ENCODE assay signal across 11 mouse cellular contexts in genomic region chr7:135609655-135610054, GRCm38 (mm10).
DNase-seq lines count a peak whose midpoint lies in the region; ATAC-seq and TF ChIP-seq lines count a peak whose summit lies in the region.
"Had no signal": no experiment of that assay in that cellular context is flagged by ENCODE, and none has a peak within 500 bp of the region (broad histone marks: within the 10 kb centered on the region; RNA-seq: fewer than 3 reads in every experiment).

No protein-coding gene starts in this region.

- H3K27ac ChIP-seq in heart, embryonic 12.5 days (ENCODE audit: poor library complexity, severe bottlenecking), result no peak overlapping the region
- no peak overlapping the region for H3K27ac ChIP-seq in heart, embryonic 10.5 days
- no peak overlapping the region for H3K27ac ChIP-seq in midbrain, embryonic 11.5 days (ENCODE audit: low read depth, low read length)
- H3K27ac ChIP-seq in midbrain, embryonic 10.5 days (replicated peaks), result no peak overlapping the region
- H3K27ac ChIP-seq in stomach, postnatal 0 days (replicated peaks), result peak overlapping the region; percentile 73
- H3K27ac ChIP-seq: midbrain, embryonic 12.5 days had no signal

- DNase-seq in heart, embryonic 10.5 days (ENCODE audit: low spot score), result no peak
- DNase-seq in midbrain, embryonic 11.5 days (ENCODE audit: low spot score, missing footprints), result peak; percentile 53
- DNase-seq in midbrain, embryonic 10.5 days (ENCODE audit: low spot score), result no peak
- peak; percentile 7 to 37 for DNase-seq in kidney, adult 8-10 months
- DNase-seq in stomach, postnatal 0 days (ENCODE audit: low spot score), result no peak
- no peak for DNase-seq in right cerebral cortex, postnatal 10 days (ENCODE audit: low spot score in 2 of 2)
- no peak for DNase-seq in adrenal gland, postnatal 25 days
- DNase-seq: cerebellum, adult 18-20 months; left cerebral cortex, postnatal 4 days had no signal

- H3K4me1 ChIP-seq in heart, embryonic 12.5 days (replicated peaks), result peaks cover 30% of the 10 kb centered on the region
- peaks cover 29% of the 10 kb centered on the region for H3K4me1 ChIP-seq in heart, embryonic 10.5 days
- H3K4me1 ChIP-seq in midbrain, embryonic 11.5 days (ENCODE audit: control insufficient read depth, insufficient read depth, low read length), result no peaks in the 10 kb centered on the region
- H3K4me1 ChIP-seq in midbrain, embryonic 10.5 days, result peaks cover 26% of the 10 kb centered on the region
- H3K4me1 ChIP-seq in stomach, postnatal 0 days (replicated peaks; ENCODE audit: control insufficient read depth, insufficient read depth), result 0 out of 2 replicates have a peak, but pooled peaks cover 3% of the 10 kb centered on the region

- no peak for TF ChIP-seq CTCF in stomach, postnatal 0 days (IDR thresholded peaks at IDR 0.05; ENCODE audit: low read depth)

- peaks cover 11% of the 10 kb centered on the region; the same call in 1 of the 2 replicates for H3K27me3 ChIP-seq in heart, embryonic 12.5 days (replicated peaks)
- H3K27me3 ChIP-seq in heart, embryonic 10.5 days (ENCODE audit: insufficient read depth, poor library complexity, severe bottlenecking), result 0 out of 2 replicates have a peak, but pooled peaks cover 4% of the 10 kb centered on the region
- H3K27me3 ChIP-seq in midbrain, embryonic 11.5 days (ENCODE audit: control insufficient read depth, insufficient read depth, low read length), result no peaks in the 10 kb centered on the region
- H3K27me3 ChIP-seq in midbrain, embryonic 10.5 days (ENCODE audit: low read depth, poor library complexity, severe bottlenecking), result no peaks in the 10 kb centered on the region; the same call in 1 of the 2 replicates
- no peaks in the 10 kb centered on the region for H3K27me3 ChIP-seq in stomach, postnatal 0 days (ENCODE audit: control insufficient read depth, insufficient read depth, low read length)
- H3K27me3 ChIP-seq: midbrain, embryonic 12.5 days had no signal

- H3K9ac ChIP-seq in heart, embryonic 12.5 days, result no peak overlapping the region
- H3K9ac ChIP-seq in midbrain, embryonic 11.5 days (ENCODE audit: low read length), result no peak overlapping the region
- H3K9ac ChIP-seq in stomach, postnatal 0 days (ENCODE audit: low read length), result no peak overlapping the region
- H3K9ac ChIP-seq: midbrain, embryonic 12.5 days had no signal

- H3K9me3 ChIP-seq in heart, embryonic 12.5 days (replicated peaks), result peaks cover 5% of the 10 kb centered on the region; the same call in 1 of the 2 replicates
- no peaks in the 10 kb centered on the region for H3K9me3 ChIP-seq in heart, embryonic 10.5 days
- H3K9me3 ChIP-seq in midbrain, embryonic 11.5 days (ENCODE audit: control insufficient read depth, low read length), result no peaks in the 10 kb centered on the region
- no peaks in the 10 kb centered on the region for H3K9me3 ChIP-seq in midbrain, embryonic 10.5 days (replicated peaks)
- H3K9me3 ChIP-seq in stomach, postnatal 0 days (ENCODE audit: control insufficient read depth, low read length), result no peaks in the 10 kb centered on the region
- H3K9me3 ChIP-seq: midbrain, embryonic 12.5 days had no signal

- H3K36me3 ChIP-seq in heart, embryonic 12.5 days, result no peaks in the 10 kb centered on the region
- H3K36me3 ChIP-seq in heart, embryonic 10.5 days, result 0 out of 2 replicates have a peak, but pooled peaks cover 2% of the 10 kb centered on the region
- H3K36me3 ChIP-seq in midbrain, embryonic 11.5 days (ENCODE audit: control insufficient read depth, insufficient read depth, low read length), result no peaks in the 10 kb centered on the region
- H3K36me3 ChIP-seq in midbrain, embryonic 10.5 days, result no peaks in the 10 kb centered on the region
- no peaks in the 10 kb centered on the region for H3K36me3 ChIP-seq in stomach, postnatal 0 days (ENCODE audit: control insufficient read depth, insufficient read depth, low read length)
- H3K36me3 ChIP-seq: midbrain, embryonic 12.5 days had no signal

- no peak for ATAC-seq in heart, embryonic 12.5 days (ENCODE audit: insufficient number of reproducible peaks, low FRiP score)
- no peak for ATAC-seq in midbrain, embryonic 11.5 days (ENCODE audit: low FRiP score)
- ATAC-seq in stomach, postnatal 0 days (ENCODE audit: low FRiP score, low TSS enrichment), result peak; percentile 60; the same call in 1 of the 2 replicates

- no peak for TF ChIP-seq EP300 in stomach, postnatal 0 days (optimal IDR thresholded peaks at IDR 0.05)

- 43% methylated on average over 7 of the region's 7 CpGs for WGBS in heart, embryonic 12.5 days
- 63% methylated on average over 7 of the region's 7 CpGs for WGBS in heart, embryonic 10.5 days
- WGBS in midbrain, embryonic 11.5 days, result 77% methylated on average over 7 of the region's 7 CpGs
- 86% methylated on average over 7 of the region's 7 CpGs for WGBS in midbrain, embryonic 10.5 days
- 25% methylated on average over 7 of the region's 7 CpGs for WGBS in stomach, postnatal 0 days

- H3K4me2 ChIP-seq in heart, embryonic 12.5 days, result peak overlapping the region; percentile 32; the same call in 1 of the 2 replicates
- H3K4me2 ChIP-seq in midbrain, embryonic 11.5 days, result no peak overlapping the region
- peak overlapping the region; percentile 15; the same call in 1 of the 2 replicates for H3K4me2 ChIP-seq in stomach, postnatal 0 days (replicated peaks; ENCODE audit: low read depth)
- H3K4me2 ChIP-seq: midbrain, embryonic 12.5 days had no signal

- H3K4me3 ChIP-seq in heart, embryonic 12.5 days, result no peak overlapping the region
- H3K4me3 ChIP-seq in heart, embryonic 10.5 days, result no peak overlapping the region
- no peak overlapping the region for H3K4me3 ChIP-seq in midbrain, embryonic 11.5 days (ENCODE audit: low read depth, low read length)
- no peak overlapping the region for H3K4me3 ChIP-seq in midbrain, embryonic 10.5 days
- H3K4me3 ChIP-seq in stomach, postnatal 0 days (ENCODE audit: low read depth, low read length), result no peak overlapping the region
- H3K4me3 ChIP-seq: midbrain, embryonic 12.5 days had no signal

Comparison
In these comparisons a context has a peak if more than half of its experiments do, and no peak if none do; other contexts are left out.
1. DNase-seq: peak in midbrain, embryonic 11.5 days (single experiment) and kidney, adult 8-10 months (2 of 2); none in heart, embryonic 10.5 days (single experiment), midbrain, embryonic 10.5 days (single experiment), stomach, postnatal 0 days (single experiment), right cerebral cortex, postnatal 10 days (0 of 2) and adrenal gland, postnatal 25 days (single experiment).